Mouse (Mus musculus) embryo, embryonic 9.5 days (tissue): Measurements from ENCODE around the gene Tfg.

ENCODE experiments used
- DNase-seq: peaks from one replicate; pipeline ENCODE4 v3.0.0-alpha.2; 2017; ENCODE audit errors: extremely low spot score

The Tfg gene

DNA sequence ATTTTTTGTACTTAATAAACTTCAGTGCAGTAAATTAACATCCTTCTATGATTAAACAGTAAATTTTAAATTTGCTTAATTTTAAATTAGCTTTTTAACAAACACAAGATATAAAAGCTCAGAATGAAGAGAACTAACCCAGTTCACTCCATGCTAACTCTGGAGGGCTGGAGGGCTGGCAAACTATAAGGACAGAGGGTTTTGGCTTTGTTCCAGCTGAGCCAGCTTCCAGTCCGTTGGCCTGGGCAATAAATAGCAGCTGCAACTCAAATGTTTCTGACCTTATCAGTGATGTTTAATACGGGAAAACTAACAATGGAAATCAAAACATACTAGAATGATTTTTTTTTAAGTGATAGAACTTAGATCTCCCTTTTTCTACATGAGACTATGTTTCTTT lies 72.0 kb downstream of the Tfg start:
- DNase-seq, result no peak
